Mouse (Mus musculus) urinary bladder, postnatal 10 days (tissue): ENCODE data around the gene Gm6588.
"Not testable (repeated sequence)": the region's sequence is repeated elsewhere in the genome, so short reads cannot be mapped to it uniquely, and the experiment has no call there.

Experiments used
- DNase-seq: peaks from one replicate; pipeline ENCODE4 v3.0.0; 2022; ENCODE audit warnings: low spot score

Gene Gm6588

GRCm38 (mm10) chr5:112448747-112449440 lies at the start of gene Gm6588:
Gene Gm6588 (plus strand): TSS chr5:112449426.
- no peak for DNase-seq

GRCm38 (mm10) chr5:112402437-112402836 lies 46.8 kb upstream of the Gm6588 start:
- DNase-seq: no peak

DNA sequence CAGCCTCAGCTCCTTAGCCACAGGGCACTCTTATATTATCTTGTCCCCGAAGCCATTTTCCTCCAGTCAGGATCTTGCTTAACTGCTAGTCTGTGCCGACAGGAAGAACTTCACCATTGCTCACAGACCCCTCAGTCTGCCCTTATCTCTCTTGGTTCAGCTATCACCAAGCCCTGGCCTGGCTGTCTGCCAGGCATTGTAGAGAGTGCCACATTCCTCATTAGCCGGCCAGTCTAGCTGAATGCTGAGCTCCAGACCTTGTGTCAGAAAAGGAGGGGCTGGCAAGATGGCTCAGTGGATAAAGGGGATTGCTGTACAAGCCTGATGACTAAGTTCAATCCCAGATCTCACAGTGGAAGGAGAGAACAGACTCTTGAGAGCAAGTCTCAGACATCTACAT lies 43.2 kb upstream of the Gm6588 start:
- no peak for DNase-seq

- DNase-seq: no peak
These were observed 40.0 kb upstream of the Gm6588 start for GRCm38 (mm10) chr5:112409274-112409673.

DNA sequence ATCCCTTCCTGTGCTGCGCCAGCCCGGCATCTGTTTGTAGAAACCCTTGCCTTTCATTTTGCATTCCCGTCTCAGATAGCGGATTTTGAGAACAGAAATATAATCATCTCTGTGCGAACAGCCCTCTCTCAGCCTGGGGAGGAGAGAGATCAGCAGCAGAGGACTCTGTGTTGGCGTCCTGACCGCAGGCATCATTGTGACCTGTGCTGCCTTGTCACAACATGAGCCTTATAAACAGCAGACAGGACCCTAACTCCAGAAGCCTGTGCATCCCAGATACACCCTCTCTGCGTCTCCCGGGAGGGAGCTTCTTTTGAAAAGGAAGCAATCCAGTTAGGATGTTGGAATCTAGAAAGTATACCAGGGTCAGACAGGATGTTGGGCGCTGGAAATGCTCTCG lies 38.2 kb upstream of the Gm6588 start:
- DNase-seq: no peak

- DNase-seq: no peak
These were observed 37.5 kb upstream of the Gm6588 start for GRCm38 (mm10) chr5:112411514-112412335.

GRCm38 (mm10) chr5:112412781-112413180 lies 36.4 kb upstream of the Gm6588 start:
- not testable (repeated sequence) for DNase-seq

DNA sequence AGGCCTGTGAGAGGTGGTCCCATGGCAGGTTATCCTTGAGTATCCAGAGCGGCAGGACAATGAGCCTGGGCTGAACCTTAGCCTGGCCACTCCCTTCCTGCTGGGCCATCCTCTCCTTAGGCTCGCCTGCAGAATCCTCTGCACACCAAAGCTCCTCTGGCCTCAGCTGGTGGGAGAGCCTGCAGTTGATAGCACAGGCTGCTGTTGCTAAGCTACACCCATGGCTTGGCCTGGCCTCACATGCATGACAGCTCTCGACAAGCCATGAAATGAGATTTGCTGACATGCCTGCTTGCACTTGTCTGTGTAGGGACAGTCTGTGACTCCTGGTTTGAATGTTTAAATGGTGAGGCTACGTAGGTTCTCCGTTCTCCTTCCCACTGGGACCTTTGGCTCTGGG lies 32.6 kb upstream of the Gm6588 start:
- no peak for DNase-seq

DNA sequence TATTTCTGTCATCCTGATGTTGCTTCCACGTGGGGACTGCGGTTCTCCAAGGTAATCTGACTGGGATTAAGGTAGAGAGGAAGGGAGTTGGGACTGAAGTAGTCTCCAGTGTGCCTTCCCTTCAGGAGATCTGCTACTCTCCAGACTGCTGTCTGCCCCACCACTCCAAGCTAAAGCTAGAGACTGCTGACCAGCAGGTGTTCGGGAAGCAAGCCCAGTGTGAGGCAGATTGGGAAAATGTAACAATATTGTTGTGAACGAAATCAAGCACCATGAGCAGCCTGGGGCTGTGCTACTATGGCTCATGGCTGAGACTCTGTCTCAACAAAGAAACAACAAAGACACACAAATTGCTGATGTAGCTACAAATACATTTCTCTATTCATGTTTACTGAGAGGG lies 31.2 kb upstream of the Gm6588 start:
- DNase-seq: no peak

DNA sequence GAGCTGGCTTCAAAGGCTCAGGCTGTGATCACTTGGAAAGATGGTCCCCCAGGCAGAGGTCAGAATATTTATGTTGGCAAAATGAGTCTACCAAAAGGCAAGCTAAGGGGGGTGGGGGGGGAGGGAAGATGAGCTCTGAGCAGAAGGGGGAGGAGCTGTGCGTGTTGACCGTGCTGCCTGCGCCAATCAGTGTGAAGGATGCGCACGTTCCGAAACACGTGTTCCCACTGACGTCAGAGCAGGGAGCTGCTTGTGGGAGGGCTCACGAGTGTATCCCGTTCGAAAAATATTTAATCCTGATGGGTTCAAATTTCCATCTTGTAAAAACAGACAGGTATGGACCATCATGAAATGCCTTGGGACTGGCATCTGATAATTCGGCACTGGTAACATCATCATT lies 29.7 kb upstream of the Gm6588 start:
- no peak for DNase-seq

DNA sequence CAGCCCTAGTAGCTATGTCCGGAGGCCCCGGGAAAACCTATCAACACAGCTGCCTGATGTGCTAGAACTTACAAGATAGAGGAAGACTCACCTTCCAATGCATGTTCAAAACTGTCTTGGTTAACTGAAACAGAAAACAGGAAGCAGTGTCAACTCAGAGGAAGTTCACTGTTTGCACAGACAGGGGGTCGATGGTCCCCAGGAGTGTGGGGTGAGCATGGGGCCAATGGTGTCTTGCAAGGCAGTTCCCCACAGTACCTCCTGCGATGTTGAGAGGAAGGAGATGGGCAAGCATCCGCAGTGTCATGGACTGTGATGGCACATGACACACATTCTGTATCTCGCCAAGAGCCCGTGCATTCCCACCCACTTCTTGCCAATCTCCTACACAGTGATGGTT lies 22.6 kb upstream of the Gm6588 start:
- peak; percentile 6 for DNase-seq

DNA sequence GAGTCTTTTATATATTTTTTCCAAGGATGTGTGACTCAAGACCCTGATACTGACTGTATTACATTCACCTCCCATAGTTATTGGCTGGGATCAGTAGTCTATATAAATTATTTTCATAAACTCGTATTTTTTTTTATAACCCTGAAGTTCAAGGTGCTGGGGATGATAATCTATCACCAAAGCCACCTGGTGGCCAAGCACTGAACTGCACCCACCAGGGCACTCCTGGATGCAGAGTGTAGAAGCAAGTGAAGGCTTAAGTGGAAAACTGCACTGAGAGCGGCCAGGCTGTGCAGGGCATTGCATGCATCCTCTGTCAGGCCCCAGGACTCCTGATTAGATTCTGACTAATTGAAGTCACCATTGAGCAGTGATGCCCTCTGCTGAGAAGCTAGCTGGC lies 21.9 kb upstream of the Gm6588 start:
- DNase-seq: peak; percentile 15

DNA sequence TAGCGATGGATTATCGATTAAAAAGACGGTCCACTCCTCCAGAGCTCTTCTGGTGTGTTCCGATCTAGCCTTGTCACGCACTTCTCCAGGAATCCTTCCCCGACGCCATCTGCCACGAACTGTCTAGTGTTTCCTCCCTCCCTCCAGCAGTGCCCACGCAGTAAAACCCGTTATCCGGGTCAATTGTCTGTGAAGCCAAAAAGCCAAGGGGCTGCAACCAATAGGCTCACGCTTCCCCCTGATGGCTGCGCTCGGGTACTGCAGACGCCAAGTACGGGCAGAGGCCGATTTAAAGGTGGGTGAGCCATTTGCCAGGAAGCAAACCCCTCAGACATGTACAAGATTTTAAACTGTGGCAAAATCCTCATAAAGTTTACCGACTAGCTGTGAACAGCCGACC lies 20.3 kb upstream of the Gm6588 start:
- peak; percentile 10 for DNase-seq

- peak; percentile 5 for DNase-seq
These were observed 18.0 kb upstream of the Gm6588 start for GRCm38 (mm10) chr5:112431120-112431775.

- DNase-seq: no peak
These were observed 17.2 kb upstream of the Gm6588 start for GRCm38 (mm10) chr5:112432033-112432432.

DNA sequence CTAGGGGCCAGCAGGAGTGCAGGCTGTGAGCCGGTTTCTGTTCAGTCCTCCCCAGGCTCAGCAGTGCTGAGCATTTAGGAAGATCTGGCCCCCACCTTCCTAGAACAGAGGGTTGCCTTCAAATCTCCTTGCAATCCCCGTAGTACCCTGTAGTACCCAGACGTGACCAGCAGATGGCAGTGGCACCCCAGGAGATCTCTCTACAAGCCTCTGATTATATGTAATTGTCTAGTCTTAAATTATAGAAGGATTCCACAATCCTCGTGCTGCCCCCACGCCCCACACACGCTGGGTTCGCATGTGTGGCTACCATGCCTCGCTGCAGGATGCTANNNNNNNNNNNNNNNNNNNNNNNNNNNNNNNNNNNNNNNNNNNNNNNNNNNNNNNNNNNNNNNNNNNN lies 16.2 kb upstream of the Gm6588 start:
- no peak for DNase-seq

GRCm38 (mm10) chr5:112438535-112438934 lies 10.7 kb upstream of the Gm6588 start:
- DNase-seq: no peak

GRCm38 (mm10) chr5:112453088-112453487 lies 3.9 kb downstream of the Gm6588 start:
- DNase-seq: no peak

DNA sequence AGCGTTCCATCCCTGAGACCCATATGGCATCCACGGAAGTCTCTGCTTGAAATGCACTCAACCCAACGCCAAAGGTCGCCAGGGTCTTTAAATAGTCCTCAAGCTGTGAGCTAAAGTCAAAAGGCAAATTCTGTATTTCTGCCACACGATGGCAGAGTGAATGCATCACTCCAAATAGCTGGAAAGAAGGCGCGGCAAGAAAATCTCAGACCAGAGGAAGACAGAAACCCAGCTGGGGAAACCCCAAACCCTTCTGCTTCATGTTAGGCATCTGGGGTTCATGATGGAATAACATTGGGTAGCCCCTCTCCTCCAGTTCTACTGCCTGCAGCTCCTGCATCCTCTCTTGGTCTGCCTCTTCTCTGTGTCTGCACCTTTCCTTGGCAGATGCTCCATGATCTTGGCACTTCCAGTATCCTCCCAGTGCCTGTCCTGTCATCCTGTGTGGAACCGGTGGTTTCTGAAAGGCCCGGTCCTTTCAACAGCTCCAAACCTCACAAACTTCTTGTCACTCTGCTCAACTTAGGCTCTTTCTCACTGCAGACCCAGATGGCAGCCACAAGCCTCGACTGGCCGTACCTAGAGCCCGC lies 5.8 kb downstream of the Gm6588 start:
- no peak for DNase-seq

DNA sequence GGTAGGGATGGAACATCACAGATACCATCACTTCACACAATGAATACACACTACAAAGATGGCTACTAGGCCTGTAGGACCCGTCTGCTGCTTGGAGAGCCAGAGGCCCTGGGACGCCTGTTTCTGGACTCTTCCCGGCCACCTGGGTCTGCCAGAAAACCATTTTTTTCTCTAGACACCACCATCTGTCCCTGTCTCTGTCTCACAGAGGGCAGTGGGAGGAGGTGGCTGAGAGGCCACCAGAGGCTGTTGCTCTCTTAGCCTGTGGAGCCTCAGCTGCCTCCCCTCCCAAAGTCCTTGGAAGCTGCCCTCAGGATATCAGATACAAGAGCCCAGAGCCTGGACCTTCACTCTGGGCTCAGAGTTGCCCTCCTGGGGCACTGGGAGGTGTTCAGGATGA lies 10.7 kb downstream of the Gm6588 start:
- no peak for DNase-seq

DNA sequence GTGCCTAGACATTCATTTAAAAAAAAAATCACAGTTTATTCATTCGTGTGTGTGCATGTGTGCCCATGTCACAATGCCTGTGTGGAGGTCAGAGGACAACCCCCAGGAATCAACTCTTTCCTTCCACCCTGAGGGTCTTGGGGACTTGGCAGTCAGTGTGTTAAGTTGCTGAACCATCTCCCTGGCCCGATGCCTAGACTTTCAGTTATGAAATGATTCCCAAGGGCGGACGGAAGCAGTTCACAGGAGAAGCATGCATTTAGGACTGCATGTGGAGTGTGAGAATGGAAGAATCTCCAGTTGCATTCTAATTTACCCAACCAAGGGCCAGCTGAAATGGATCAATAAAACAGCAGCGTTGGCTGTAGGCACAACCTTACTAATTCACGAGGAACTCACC lies 17.1 kb downstream of the Gm6588 start:
- no peak for DNase-seq

- no peak for DNase-seq
These were observed 19.9 kb downstream of the Gm6588 start for GRCm38 (mm10) chr5:112468986-112469581.
